Comparison of ENCODE assay signal across 8 mouse cellular contexts in the genomic region with DNA sequence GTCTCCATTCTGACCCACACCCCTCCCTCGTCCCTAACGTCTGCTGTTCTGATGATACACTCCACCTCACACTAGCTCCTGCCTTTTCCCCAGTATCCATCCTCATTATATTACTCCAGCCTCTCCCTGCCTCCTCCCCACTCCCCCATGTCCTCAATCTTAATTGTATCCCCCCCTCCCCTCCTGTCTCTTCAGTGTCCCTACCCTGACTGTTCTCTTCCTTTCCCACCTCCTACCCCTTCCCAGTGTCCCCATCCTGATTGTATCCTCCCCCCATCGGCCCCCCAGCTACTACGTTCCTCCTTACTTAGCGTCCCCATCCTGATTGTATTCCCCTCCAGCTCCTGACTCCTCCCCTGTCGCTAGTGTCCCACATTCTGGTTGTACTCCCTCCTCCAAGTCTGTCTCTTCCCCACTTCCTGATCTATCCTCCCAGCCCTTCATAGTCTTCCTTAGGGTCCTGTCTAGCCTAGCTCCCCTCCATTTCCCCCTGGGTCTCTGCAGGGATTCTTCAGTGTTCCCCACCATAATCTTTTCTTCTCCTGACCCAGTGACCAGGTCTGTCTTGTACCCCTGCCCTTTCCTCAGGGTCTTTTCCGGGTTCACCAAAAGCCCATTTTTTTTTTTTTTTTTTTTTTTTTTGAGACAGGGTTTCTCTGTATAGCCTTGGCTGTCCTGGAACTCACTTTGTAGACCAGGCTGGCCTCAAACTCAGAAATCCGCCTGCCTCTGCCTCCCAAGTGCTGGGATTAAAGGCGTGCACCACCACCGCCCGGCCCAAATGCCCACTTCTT. TPM values are rescaled to one million over a fixed set of nuclear protein-coding genes. Genes with fewer than 3 reads are reported as not detected.
DNase-seq lines count a peak whose midpoint lies in the region; ATAC-seq lines count a peak whose summit lies in the region.

No protein-coding gene starts in this region.

- 39% methylated on average over 11 of the region's 11 CpGs for WGBS in heart, embryonic 10.5 days
- WGBS in forebrain, embryonic 10.5 days = 57% methylated on average over 9 of the region's 11 CpGs
- 45% methylated on average over 10 of the region's 11 CpGs for WGBS in liver, embryonic 11.5 days
- 43% methylated on average over 11 of the region's 11 CpGs for WGBS in stomach, embryonic 16.5 days

- no peaks in the 10 kb centered on the region for H3K27me3 ChIP-seq in heart, embryonic 10.5 days (ENCODE audit: insufficient read depth, poor library complexity, severe bottlenecking)
- H3K27me3 ChIP-seq in forebrain, embryonic 10.5 days (ENCODE audit: poor library complexity, severe bottlenecking) = no peaks in the 10 kb centered on the region
- H3K27me3 ChIP-seq in liver, embryonic 11.5 days (replicated peaks; ENCODE audit: control insufficient read depth, insufficient read depth, low read length) = no peaks in the 10 kb centered on the region
- H3K27me3 ChIP-seq in stomach, embryonic 16.5 days (ENCODE audit: control insufficient read depth, insufficient read depth, low read length) = no peaks in the 10 kb centered on the region

- ATAC-seq in liver, embryonic 11.5 days (replicated peaks; ENCODE audit: low FRiP score) = peak; percentile 42
- peak; percentile 53; the same call in 1 of the 2 replicates for ATAC-seq in stomach, embryonic 16.5 days (ENCODE audit: insufficient read depth, low FRiP score)

- H3K9ac ChIP-seq in liver, embryonic 11.5 days (ENCODE audit: low read depth, low read length) = peak overlapping the region; percentile 82
- H3K9ac ChIP-seq in stomach, embryonic 16.5 days (ENCODE audit: low read length) = peak overlapping the region; percentile 88

- peak overlapping the region; percentile 86 for H3K4me2 ChIP-seq in liver, embryonic 11.5 days
- peak overlapping the region; percentile 83 for H3K4me2 ChIP-seq in stomach, embryonic 16.5 days (ENCODE audit: low read depth, low read length)

- no peaks in the 10 kb centered on the region for H3K9me3 ChIP-seq in heart, embryonic 10.5 days
- H3K9me3 ChIP-seq in forebrain, embryonic 10.5 days = no peaks in the 10 kb centered on the region
- no peaks in the 10 kb centered on the region for H3K9me3 ChIP-seq in liver, embryonic 11.5 days (ENCODE audit: control insufficient read depth, low read length)
- H3K9me3 ChIP-seq in stomach, embryonic 16.5 days (replicated peaks; ENCODE audit: control insufficient read depth, low read length) = no peaks in the 10 kb centered on the region

- H3K27ac ChIP-seq in heart, embryonic 10.5 days = peak overlapping the region; percentile 93
- H3K27ac ChIP-seq in forebrain, embryonic 10.5 days = peak overlapping the region; percentile 89
- no peak overlapping the region for H3K27ac ChIP-seq in liver, embryonic 11.5 days (ENCODE audit: low read depth, low read length)
- peak overlapping the region; percentile 84 for H3K27ac ChIP-seq in stomach, embryonic 16.5 days (ENCODE audit: low read length)

- peak overlapping the region; percentile 82 for H3K4me3 ChIP-seq in heart, embryonic 10.5 days
- peak overlapping the region; percentile 82 for H3K4me3 ChIP-seq in forebrain, embryonic 10.5 days
- peak overlapping the region; percentile 63 for H3K4me3 ChIP-seq in liver, embryonic 11.5 days (ENCODE audit: low read depth, low read length)
- H3K4me3 ChIP-seq in stomach, embryonic 16.5 days (replicated peaks; ENCODE audit: low read length) = peak overlapping the region; percentile 74

- peaks cover 24% of the 10 kb centered on the region for H3K4me1 ChIP-seq in heart, embryonic 10.5 days
- H3K4me1 ChIP-seq in forebrain, embryonic 10.5 days = peaks cover 18% of the 10 kb centered on the region
- H3K4me1 ChIP-seq in liver, embryonic 11.5 days (replicated peaks; ENCODE audit: control insufficient read depth, insufficient read depth, low read length) = 0 out of 2 replicates have a peak, but pooled peaks cover 2% of the 10 kb centered on the region
- peaks cover 2% of the 10 kb centered on the region; the same call in 1 of the 2 replicates for H3K4me1 ChIP-seq in stomach, embryonic 16.5 days (ENCODE audit: control insufficient read depth, insufficient read depth, low read length)

- H3K36me3 ChIP-seq in heart, embryonic 10.5 days = no peaks in the 10 kb centered on the region
- H3K36me3 ChIP-seq in forebrain, embryonic 10.5 days (replicated peaks) = no peaks in the 10 kb centered on the region
- no peaks in the 10 kb centered on the region for H3K36me3 ChIP-seq in liver, embryonic 11.5 days (ENCODE audit: control insufficient read depth, insufficient read depth, low read length)
- H3K36me3 ChIP-seq in stomach, embryonic 16.5 days (ENCODE audit: control insufficient read depth, insufficient read depth, low read length) = no peaks in the 10 kb centered on the region

- no peak for DNase-seq in heart, embryonic 10.5 days (ENCODE audit: low spot score)
- DNase-seq in heart, postnatal 36 days = no peak
- peak; percentile 32 for DNase-seq in Muller cell, postnatal 12 days (ENCODE audit: inconsistent ontology term)
- no peak for DNase-seq in forebrain, embryonic 10.5 days (ENCODE audit: extremely low spot score, low spot score)
- no peak for DNase-seq in liver, embryonic 11.5 days (ENCODE audit: low spot score)
- DNase-seq in frontal cortex, postnatal 36 days (ENCODE audit: low spot score in 2 of 2) = no peak
- DNase-seq in layer of hippocampus, postnatal 36 days = no peak

- intact Hi-C loops in heart, postnatal 36 days (cut with DNase I) = no loop called here

RNA-seq across cellular contexts. Expression of a gene that starts 0.8 kb away (rescaled TPM):
- 37.8 and 65.1 TPM in 2 replicates for polyA plus RNA-seq in heart, embryonic 10.5 days (2016; fragmentation: Nextera tagmentation; extraction: Ambion mirVana)
- 100 to 1,000 TPM; 102 to 117 TPM for total RNA-seq in heart, postnatal 36 days (2021)
- polyA plus RNA-seq in forebrain, embryonic 10.5 days (2016; fragmentation: Nextera tagmentation; extraction: Ambion mirVana) = 43.2 and 44.7 TPM in 2 replicates
- polyA plus RNA-seq in liver, embryonic 11.5 days (2014; fragmentation: Nextera tagmentation; extraction: Ambion mirVana) = 18.0 and 19.5 TPM in 2 replicates
- polyA plus RNA-seq in stomach, embryonic 16.5 days (2015; fragmentation: Nextera tagmentation; extraction: Ambion mirVana) = 63.9 and 80.2 TPM in 2 replicates
- 100 to 1,000 TPM; 197 to 199 TPM for total RNA-seq in layer of hippocampus, postnatal 36 days (2021)

RNA-seq across cellular contexts. Expression of a gene that starts 7.7 kb away (rescaled TPM):
- polyA plus RNA-seq in heart, embryonic 10.5 days (2016; fragmentation: Nextera tagmentation; extraction: Ambion mirVana) = 66.7 and 73.6 TPM in 2 replicates
- total RNA-seq in heart, postnatal 36 days (2021) = 10 to 100 TPM; 41.8 to 45.3 TPM
- polyA plus RNA-seq in forebrain, embryonic 10.5 days (2016; fragmentation: Nextera tagmentation; extraction: Ambion mirVana) = 112 and 118 TPM in 2 replicates
- 54.5 and 56.3 TPM in 2 replicates for polyA plus RNA-seq in liver, embryonic 11.5 days (2014; fragmentation: Nextera tagmentation; extraction: Ambion mirVana)
- 45.7 and 46.2 TPM in 2 replicates for polyA plus RNA-seq in stomach, embryonic 16.5 days (2015; fragmentation: Nextera tagmentation; extraction: Ambion mirVana)
- total RNA-seq in layer of hippocampus, postnatal 36 days (2021) = 100 to 1,000 TPM; 226 to 227 TPM
